ENCODE assay signal across 18 mouse cellular contexts in genomic region chr14:24843626-24844025, GRCm38 (mm10).
DNase-seq lines count a peak whose midpoint lies in the region; ATAC-seq and TF ChIP-seq lines count a peak whose summit lies in the region.
"Had no signal": no experiment of that assay in that cellular context is flagged by ENCODE, and none has a peak within 500 bp of the region (broad histone marks: within the 10 kb centered on the region; RNA-seq: fewer than 3 reads in every experiment).

No protein-coding gene starts in this region.

- H3K4me2 ChIP-seq in hindbrain, embryonic 13.5 days, result no peak overlapping the region
- H3K4me2 ChIP-seq in midbrain, embryonic 14.5 days (ENCODE audit: low read length), result no peak overlapping the region
- no peak overlapping the region for H3K4me2 ChIP-seq in midbrain, postnatal 0 days (ENCODE audit: low read depth, low read length, poor library complexity, severe bottlenecking)
- no peak overlapping the region for H3K4me2 ChIP-seq in CH12.LX (ENCODE audit: insufficient read depth, low read depth, poor library complexity, severe bottlenecking)
- H3K4me2 ChIP-seq: embryonic facial prominence, embryonic 12.5 days; forebrain, embryonic 15.5 days; heart, embryonic 11.5 days; heart, embryonic 15.5 days had no signal

- H3K4me1 ChIP-seq in hindbrain, embryonic 13.5 days (replicated peaks), result peaks cover 51% of the 10 kb centered on the region
- H3K4me1 ChIP-seq in hindbrain, embryonic 10.5 days (replicated peaks), result peaks cover 35% of the 10 kb centered on the region
- H3K4me1 ChIP-seq in midbrain, embryonic 14.5 days (ENCODE audit: control insufficient read depth, insufficient read depth, low read length), result peaks cover 38% of the 10 kb centered on the region
- peaks cover 18% of the 10 kb centered on the region for H3K4me1 ChIP-seq in midbrain, postnatal 0 days (ENCODE audit: insufficient read depth, low read length)
- H3K4me1 ChIP-seq in CH12.LX (ENCODE audit: control insufficient read depth in 1 of 2, insufficient read depth in 2 of 2), result peaks cover 0 to 36% of the 10 kb centered on the region in 2 experiments; a peak in 3 of 4 replicates
- H3K4me1 ChIP-seq: heart, embryonic 15.5 days had no signal

- no peaks in the 10 kb centered on the region for H3K79me2 ChIP-seq in CH12.LX (replicated peaks; ENCODE audit: control insufficient read depth, extremely low read depth, insufficient read depth, poor library complexity, severe bottlenecking)

- in situ Hi-C loops in CH12.LX (cut with MboI; ENCODE audit: low pct_ligation_motif_present, low pct_unique_long_range_greater_than_20kb, low sequenced_read_pairs), result no loop called here

- no peaks in the 10 kb centered on the region for H3K36me3 ChIP-seq in hindbrain, embryonic 13.5 days
- H3K36me3 ChIP-seq in hindbrain, embryonic 10.5 days, result no peaks in the 10 kb centered on the region
- no peaks in the 10 kb centered on the region for H3K36me3 ChIP-seq in midbrain, embryonic 14.5 days (ENCODE audit: control insufficient read depth, insufficient read depth, low read length)
- H3K36me3 ChIP-seq in midbrain, postnatal 0 days (ENCODE audit: insufficient read depth, low read length), result no peaks in the 10 kb centered on the region
- H3K36me3 ChIP-seq in CH12.LX (replicated peaks in 1 of 2; ENCODE audit: control insufficient read depth in 1 of 2, insufficient read depth in 1 of 2, low read length in 1 of 2), result no peaks in the 10 kb centered on the region
- H3K36me3 ChIP-seq: embryonic facial prominence, embryonic 12.5 days; forebrain, embryonic 15.5 days; heart, embryonic 15.5 days had no signal

- H3K9ac ChIP-seq in hindbrain, embryonic 13.5 days, result no peak overlapping the region
- no peak overlapping the region for H3K9ac ChIP-seq in midbrain, embryonic 14.5 days (replicated peaks; ENCODE audit: low read length)
- H3K9ac ChIP-seq in midbrain, postnatal 0 days (replicated peaks; ENCODE audit: low read length, poor library complexity, severe bottlenecking), result no peak overlapping the region
- H3K9ac ChIP-seq in CH12.LX (ENCODE audit: insufficient read depth, low read depth), result no peak overlapping the region
- H3K9ac ChIP-seq: embryonic facial prominence, embryonic 12.5 days; forebrain, embryonic 15.5 days; heart, embryonic 15.5 days had no signal

- TF ChIP-seq EP300 in CH12.LX (IDR thresholded peaks at IDR 0.05; ENCODE audit: low read length), result no peak

- TF ChIP-seq CTCF in midbrain, postnatal 0 days (IDR thresholded peaks at IDR 0.05), result no peak
- no peak for TF ChIP-seq CTCF in CH12.LX (conservative IDR thresholded peaks at IDR 0.05 in 1 of 2, IDR thresholded peaks at IDR 0.05 in 1 of 2; ENCODE audit: low read depth in 2 of 2, low read length in 2 of 2)

- TF ChIP-seq POLR2A in CH12.LX (IDR thresholded peaks at IDR 0.05; ENCODE audit: low read depth, low read length), result no peak

- TF ChIP-seq RAD21 in CH12.LX (IDR thresholded peaks at IDR 0.05; ENCODE audit: low read depth, low read length), result no peak

- whole genome bisulfite sequencing in hindbrain, embryonic 13.5 days, result 78% methylated on average over 4 of the region's 4 CpGs
- WGBS in hindbrain, embryonic 10.5 days, result 81% methylated on average over 4 of the region's 4 CpGs
- WGBS in midbrain, embryonic 14.5 days, result 82% methylated on average over 4 of the region's 4 CpGs
- 88% methylated on average over 4 of the region's 4 CpGs for WGBS in midbrain, postnatal 0 days

- dilution Hi-C loops in CH12.LX (cut with MboI; ENCODE audit: extremely low pct_ligation_motif_present, extremely low pct_unique_long_range_greater_than_20kb, low sequenced_read_pairs), result no loop called here

- no peak for DNase-seq in hindbrain, embryonic 10.5 days (ENCODE audit: low spot score)
- DNase-seq in midbrain, embryonic 14.5 days, result no peak
- no peak for DNase-seq in midbrain, postnatal 0 days (ENCODE audit: low spot score)
- DNase-seq in CH12.LX (ENCODE audit: extremely low read depth), result peak; percentile 58
- no peak for DNase-seq in T-cell, adult 2 months (ENCODE audit: low spot score)
- no peak for DNase-seq in ovary, adult 18-20 months (ENCODE audit: low spot score)
- DNase-seq: adrenal gland, postnatal 14 days; cerebellum, adult 11-12 months; cerebellum, adult 9-10 months; cerebellum, postnatal 25 days; heart, adult 2 months; heart, postnatal 14 days had no signal

- no peaks in the 10 kb centered on the region for H3K9me3 ChIP-seq in hindbrain, embryonic 13.5 days
- H3K9me3 ChIP-seq in hindbrain, embryonic 10.5 days, result no peaks in the 10 kb centered on the region
- H3K9me3 ChIP-seq in midbrain, embryonic 14.5 days (ENCODE audit: control insufficient read depth, low read length), result no peaks in the 10 kb centered on the region
- no peaks in the 10 kb centered on the region for H3K9me3 ChIP-seq in midbrain, postnatal 0 days (ENCODE audit: low read length)
- H3K9me3 ChIP-seq in CH12.LX (replicated peaks; ENCODE audit: low read length), result no peaks in the 10 kb centered on the region
- H3K9me3 ChIP-seq: embryonic facial prominence, embryonic 12.5 days; forebrain, embryonic 15.5 days; heart, embryonic 15.5 days had no signal

- peak overlapping the region; percentile 95; the same call in 1 of the 2 replicates for H3K27ac ChIP-seq in hindbrain, embryonic 13.5 days
- H3K27ac ChIP-seq in hindbrain, embryonic 10.5 days, result no peak overlapping the region
- H3K27ac ChIP-seq in midbrain, embryonic 14.5 days (replicated peaks; ENCODE audit: low read depth, low read length), result peak overlapping the region; percentile 98; the same call in 1 of the 2 replicates
- no peak overlapping the region for H3K27ac ChIP-seq in midbrain, postnatal 0 days (ENCODE audit: low read depth, low read length)
- H3K27ac ChIP-seq in CH12.LX (ENCODE audit: insufficient read depth, low read depth), result no peak overlapping the region
- H3K27ac ChIP-seq: embryonic facial prominence, embryonic 12.5 days; heart, adult 2 months; heart, embryonic 15.5 days had no signal

- no peak overlapping the region for H3K4me3 ChIP-seq in hindbrain, embryonic 13.5 days
- no peak overlapping the region for H3K4me3 ChIP-seq in hindbrain, embryonic 10.5 days
- H3K4me3 ChIP-seq in midbrain, embryonic 14.5 days (replicated peaks; ENCODE audit: low read depth, low read length), result no peak overlapping the region
- no peak overlapping the region for H3K4me3 ChIP-seq in midbrain, postnatal 0 days (ENCODE audit: low read depth, low read length)
- no peak overlapping the region for H3K4me3 ChIP-seq in CH12.LX (replicated peaks in 1 of 3; ENCODE audit: low read depth in 2 of 3, low read length in 2 of 3, poor library complexity in 1 of 3)
- H3K4me3 ChIP-seq: embryonic facial prominence, embryonic 12.5 days; forebrain, embryonic 15.5 days; heart, adult 2 months; heart, embryonic 15.5 days had no signal

- H3K27me3 ChIP-seq in hindbrain, embryonic 13.5 days, result no peaks in the 10 kb centered on the region
- H3K27me3 ChIP-seq in hindbrain, embryonic 10.5 days (ENCODE audit: insufficient read depth, poor library complexity, severe bottlenecking), result 0 out of 2 replicates have a peak, but pooled peaks cover 4% of the 10 kb centered on the region
- H3K27me3 ChIP-seq in midbrain, embryonic 14.5 days (ENCODE audit: control insufficient read depth, insufficient read depth, low read length), result no peaks in the 10 kb centered on the region; the same call in 1 of the 2 replicates
- no peaks in the 10 kb centered on the region for H3K27me3 ChIP-seq in midbrain, postnatal 0 days (ENCODE audit: insufficient read depth, low read length)
- peaks cover under 1% of the 10 kb centered on the region for H3K27me3 ChIP-seq in CH12.LX (replicated peaks)
- H3K27me3 ChIP-seq: embryonic facial prominence, embryonic 12.5 days; forebrain, embryonic 15.5 days; heart, embryonic 15.5 days had no signal

- ATAC-seq in hindbrain, embryonic 13.5 days (ENCODE audit: low FRiP score), result no peak
- ATAC-seq in midbrain, embryonic 14.5 days (ENCODE audit: low FRiP score, low TSS enrichment), result no peak
- ATAC-seq in midbrain, postnatal 0 days (ENCODE audit: low FRiP score), result no peak
- ATAC-seq: activated CD4-positive, CD25-positive, alpha-beta regulatory T cell, adult 4 months; forebrain, embryonic 15.5 days had no signal

TF ChIP-seq in CH12.LX, 34 proteins besides CTCF, POLR2A, EP300 and RAD21:
- TF ChIP-seq BHLHE40 (IDR thresholded peaks at IDR 0.05; ENCODE audit: low read depth, low read length) (peak; percentile 48), MAX (IDR thresholded peaks at IDR 0.05; ENCODE audit: low read length) (peak; percentile 69), ZMIZ1 (IDR thresholded peaks at IDR 0.05; ENCODE audit: low read depth, low read length) (no peak), JUND (conservative IDR thresholded peaks at IDR 0.05; ENCODE audit: low read depth, low read length) (no peak), ZNF384 (IDR thresholded peaks at IDR 0.05; ENCODE audit: low read depth, low read length) (no peak), MYC (IDR thresholded peaks at IDR 0.05; ENCODE audit: low read depth, low read length) (peak; percentile 72), ZKSCAN1 (IDR thresholded peaks at IDR 0.05; ENCODE audit: borderline replicate concordance, low read depth, low read length) (no peak), POLR2AphosphoS2 (IDR thresholded peaks at IDR 0.05; ENCODE audit: low read depth, low read length) (no peak), HCFC1 (IDR thresholded peaks at IDR 0.05; ENCODE audit: low read depth, low read length) (no peak), KAT2A (IDR thresholded peaks at IDR 0.05; ENCODE audit: insufficient replicate concordance, low read length) (no peak), CHD2 (IDR thresholded peaks at IDR 0.05; ENCODE audit: low read length) (no peak), SMC3 (IDR thresholded peaks at IDR 0.05; ENCODE audit: low read depth, low read length) (no peak), JUN (IDR thresholded peaks at IDR 0.05; ENCODE audit: insufficient read depth, low read depth, low read length) (no peak), E2F4 (IDR thresholded peaks at IDR 0.05; ENCODE audit: insufficient replicate concordance, low read depth, low read length) (no peak), TCF12 (IDR thresholded peaks at IDR 0.05; ENCODE audit: low read depth, low read length) (no peak), CHD1 (IDR thresholded peaks at IDR 0.05; ENCODE audit: low read depth, low read length) (no peak), SIN3A (IDR thresholded peaks at IDR 0.05; ENCODE audit: low read length) (no peak), MXI1 (IDR thresholded peaks at IDR 0.05; ENCODE audit: low read depth, low read length) (no peak), MAFK (IDR thresholded peaks at IDR 0.05; ENCODE audit: insufficient replicate concordance, low read length) (no peak), ZC3H11A (IDR thresholded peaks at IDR 0.05; ENCODE audit: low read depth, low read length) (no peak), TBP (conservative IDR thresholded peaks at IDR 0.05; ENCODE audit: low read depth, low read length) (no peak)

Comparison
In these comparisons a context has a peak if more than half of its experiments do, and no peak if none do; other contexts are left out.
1. H3K27ac ChIP-seq: peak in hindbrain, embryonic 13.5 days (single experiment) and midbrain, embryonic 14.5 days (single experiment); none in hindbrain, embryonic 10.5 days (single experiment), midbrain, postnatal 0 days (single experiment) and CH12.LX (single experiment).